Mouse (Mus musculus): ENCODE data around the gene Gm45521. TPM values are rescaled to one million over a fixed set of nuclear protein-coding genes. Genes with fewer than 3 reads are reported as not detected.

Gene Gm45521
- polyA plus RNA-seq, 1 experiment from 2014 or later = not detected

- Histone ChIP-seq H3K9me3 (no peaks in the 10 kb centered on the region), H3K36me3 (peaks cover 41% of the 10 kb centered on the region), H3K4me2 (replicated peaks) (no peak overlapping the region), H3K9ac (replicated peaks) (no peak overlapping the region), H3K4me1 (0 out of 2 replicates have a peak, but pooled peaks cover 9% of the 10 kb centered on the region), H3K27me3 (no peaks in the 10 kb centered on the region), H3K27ac (replicated peaks) (no peak overlapping the region), H3K4me3 (no peak overlapping the region)
- ATAC-seq (replicated peaks) = peak; percentile 51
- 18% methylated on average over 17 of the region's 17 CpGs for WGBS
Observed at GRCm38 (mm10) chr14:7937052-7937630, 19.9 kb upstream of the Gm45521 start.

- WGBS = 85% methylated on average over 19 of the region's 19 CpGs
- Histone ChIP-seq H3K4me2 (replicated peaks) (no peak overlapping the region), H3K27me3 (no peaks in the 10 kb centered on the region), H3K4me3 (no peak overlapping the region), H3K27ac (replicated peaks) (no peak overlapping the region), H3K9ac (replicated peaks) (no peak overlapping the region), H3K9me3 (no peaks in the 10 kb centered on the region), H3K4me1 (peaks cover 18% of the 10 kb centered on the region), H3K36me3 (peaks cover 33% of the 10 kb centered on the region)
- ATAC-seq (replicated peaks) = no peak
Observed at GRCm38 (mm10) chr14:7938809-7939784, 18.0 kb upstream of the Gm45521 start.

- no peak for ATAC-seq (replicated peaks)
- WGBS = 75% methylated on average over 5 of the region's 5 CpGs
- H3K4me3 ChIP-seq = no peak overlapping the region
- no peak overlapping the region for H3K4me2 ChIP-seq (replicated peaks)
- peaks cover 18% of the 10 kb centered on the region for H3K4me1 ChIP-seq
- no peaks in the 10 kb centered on the region for H3K27me3 ChIP-seq
- peaks cover 25% of the 10 kb centered on the region for H3K36me3 ChIP-seq
- H3K9me3 ChIP-seq = no peaks in the 10 kb centered on the region
- no peak overlapping the region for H3K9ac ChIP-seq (replicated peaks)
- H3K27ac ChIP-seq (replicated peaks) = no peak overlapping the region
Observed at GRCm38 (mm10) chr14:7941413-7941812, 15.7 kb upstream of the Gm45521 start.

GRCm38 (mm10) chr14:7943101-7943800, 13.8 kb upstream of the Gm45521 start:
- Histone ChIP-seq H3K27me3 (no peaks in the 10 kb centered on the region), H3K9ac (replicated peaks) (no peak overlapping the region), H3K27ac (replicated peaks) (peak overlapping the region; percentile 55), H3K4me2 (replicated peaks) (no peak overlapping the region), H3K36me3 (peaks cover 25% of the 10 kb centered on the region), H3K4me1 (peaks cover 9% of the 10 kb centered on the region), H3K4me3 (no peak overlapping the region), H3K9me3 (no peaks in the 10 kb centered on the region)
- 57% methylated on average over 7 of the region's 7 CpGs for WGBS
- ATAC-seq (replicated peaks) = peak; percentile 76

- no peaks in the 10 kb centered on the region for H3K27me3 ChIP-seq
- H3K9ac ChIP-seq (replicated peaks) = no peak overlapping the region
- H3K4me3 ChIP-seq = no peak overlapping the region
- peak overlapping the region; percentile 55 for H3K27ac ChIP-seq (replicated peaks)
- 73% methylated on average over 3 of the region's 3 CpGs for WGBS
- H3K4me1 ChIP-seq = peaks cover 9% of the 10 kb centered on the region
- H3K9me3 ChIP-seq = no peaks in the 10 kb centered on the region
- ATAC-seq (replicated peaks) = no peak
- H3K4me2 ChIP-seq (replicated peaks) = no peak overlapping the region
- H3K36me3 ChIP-seq = peaks cover 30% of the 10 kb centered on the region
Observed at GRCm38 (mm10) chr14:7943801-7944135, 13.3 kb upstream of the Gm45521 start.

GRCm38 (mm10) chr14:7944349-7945039, 12.6 kb upstream of the Gm45521 start:
- Histone ChIP-seq H3K4me2 (replicated peaks) (no peak overlapping the region), H3K9me3 (no peaks in the 10 kb centered on the region), H3K27ac (replicated peaks) (no peak overlapping the region), H3K4me1 (peaks cover 9% of the 10 kb centered on the region), H3K4me3 (no peak overlapping the region), H3K9ac (replicated peaks) (no peak overlapping the region), H3K27me3 (no peaks in the 10 kb centered on the region), H3K36me3 (peaks cover 35% of the 10 kb centered on the region)
- ATAC-seq (replicated peaks) = no peak
- 57% methylated on average over 8 of the region's 8 CpGs for WGBS

- WGBS = 81% methylated on average over 5 of the region's 5 CpGs
- Histone ChIP-seq H3K9ac (replicated peaks) (no peak overlapping the region), H3K4me3 (no peak overlapping the region), H3K9me3 (no peaks in the 10 kb centered on the region), H3K27ac (replicated peaks) (no peak overlapping the region), H3K36me3 (peaks cover 36% of the 10 kb centered on the region), H3K27me3 (no peaks in the 10 kb centered on the region), H3K4me1 (peaks cover 9% of the 10 kb centered on the region), H3K4me2 (replicated peaks) (no peak overlapping the region)
- no peak for ATAC-seq (replicated peaks)
Observed at GRCm38 (mm10) chr14:7945261-7945660, 11.8 kb upstream of the Gm45521 start.

- peaks cover 7% of the 10 kb centered on the region; the same call in 1 of the 2 replicates for H3K4me1 ChIP-seq
- no peak overlapping the region for H3K4me2 ChIP-seq (replicated peaks)
- no peaks in the 10 kb centered on the region for H3K9me3 ChIP-seq
- 92% methylated on average over 9 of the region's 9 CpGs for WGBS
- H3K27me3 ChIP-seq = no peaks in the 10 kb centered on the region
- no peak for ATAC-seq (replicated peaks)
- peaks cover 31% of the 10 kb centered on the region for H3K36me3 ChIP-seq
- no peak overlapping the region for H3K9ac ChIP-seq (replicated peaks)
- no peak overlapping the region for H3K4me3 ChIP-seq
- no peak overlapping the region for H3K27ac ChIP-seq (replicated peaks)
Observed at GRCm38 (mm10) chr14:7951234-7951633, 5.9 kb upstream of the Gm45521 start.

- H3K9me3 ChIP-seq = no peaks in the 10 kb centered on the region
- 36% methylated on average over 12 of the region's 12 CpGs for WGBS
- no peak overlapping the region for H3K4me2 ChIP-seq (replicated peaks)
- no peaks in the 10 kb centered on the region for H3K27me3 ChIP-seq
- ATAC-seq (replicated peaks) = 0 out of 2 replicates have a peak, but pooled peaks have one; percentile 27
- H3K36me3 ChIP-seq = peaks cover 31% of the 10 kb centered on the region
- H3K27ac ChIP-seq (replicated peaks) = 0 out of 2 replicates have a peak overlapping the region, but pooled peaks have one; percentile 2
- no peak overlapping the region for H3K9ac ChIP-seq (replicated peaks)
- H3K4me3 ChIP-seq = no peak overlapping the region
- H3K4me1 ChIP-seq = peaks cover 7% of the 10 kb centered on the region; the same call in 1 of the 2 replicates
Observed at GRCm38 (mm10) chr14:7952610-7953254, 4.4 kb upstream of the Gm45521 start.

GRCm38 (mm10) chr14:7954071-7954471, 3.0 kb upstream of the Gm45521 start:
- H3K4me2 ChIP-seq (replicated peaks) = no peak overlapping the region
- H3K27ac ChIP-seq (replicated peaks) = 0 out of 2 replicates have a peak overlapping the region, but pooled peaks have one; percentile 27
- no peak overlapping the region for H3K4me3 ChIP-seq
- no peak for ATAC-seq (replicated peaks)
- no peaks in the 10 kb centered on the region for H3K27me3 ChIP-seq
- H3K4me1 ChIP-seq = peaks cover 7% of the 10 kb centered on the region; the same call in 1 of the 2 replicates
- WGBS = 29% methylated on average over 6 of the region's 6 CpGs
- H3K36me3 ChIP-seq = peaks cover 23% of the 10 kb centered on the region
- H3K9me3 ChIP-seq = no peaks in the 10 kb centered on the region
- no peak overlapping the region for H3K9ac ChIP-seq (replicated peaks)

GRCm38 (mm10) chr14:7956427-7956826, 661 bp upstream of the Gm45521 start:
- Histone ChIP-seq H3K36me3 (peaks cover 4% of the 10 kb centered on the region; the same call in 1 of the 2 replicates), H3K27ac (replicated peaks) (no peak overlapping the region), H3K4me2 (replicated peaks) (no peak overlapping the region), H3K9ac (replicated peaks) (no peak overlapping the region), H3K9me3 (no peaks in the 10 kb centered on the region), H3K4me3 (no peak overlapping the region), H3K27me3 (no peaks in the 10 kb centered on the region), H3K4me1 (peaks cover 7% of the 10 kb centered on the region; the same call in 1 of the 2 replicates)
- no peak for ATAC-seq (replicated peaks)
- WGBS = 85% methylated on average over 10 of the region's 10 CpGs
